Mouse (Mus musculus) urinary bladder, postnatal 36 days (tissue): ENCODE data around the gene a.

Experiments used
- DNase-seq, 2 experiments: peaks; one replicate each; pipeline ENCODE4 v3.0.0; 2022; ENCODE audit warnings: low spot score in 2 of 2, mixed read lengths in 1 of 2

a gene

DNA sequence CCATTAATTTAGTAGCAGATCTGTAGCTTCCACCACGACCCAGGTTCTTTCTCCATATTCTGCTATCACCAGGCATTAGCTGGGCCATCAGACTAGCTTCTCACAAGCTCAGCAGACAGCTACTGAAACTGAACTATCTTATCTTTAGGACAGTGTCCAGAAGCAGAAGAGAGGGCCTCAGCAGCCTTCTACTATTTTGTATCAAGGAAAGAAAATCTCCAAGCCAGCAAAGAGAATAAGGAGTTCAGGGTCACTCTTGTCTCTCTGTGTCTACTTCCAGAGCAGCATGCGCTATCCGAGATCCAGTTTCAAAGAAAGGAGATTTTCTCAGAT, 300.5 kb downstream of the a start:
- no peak for DNase-seq

DNA sequence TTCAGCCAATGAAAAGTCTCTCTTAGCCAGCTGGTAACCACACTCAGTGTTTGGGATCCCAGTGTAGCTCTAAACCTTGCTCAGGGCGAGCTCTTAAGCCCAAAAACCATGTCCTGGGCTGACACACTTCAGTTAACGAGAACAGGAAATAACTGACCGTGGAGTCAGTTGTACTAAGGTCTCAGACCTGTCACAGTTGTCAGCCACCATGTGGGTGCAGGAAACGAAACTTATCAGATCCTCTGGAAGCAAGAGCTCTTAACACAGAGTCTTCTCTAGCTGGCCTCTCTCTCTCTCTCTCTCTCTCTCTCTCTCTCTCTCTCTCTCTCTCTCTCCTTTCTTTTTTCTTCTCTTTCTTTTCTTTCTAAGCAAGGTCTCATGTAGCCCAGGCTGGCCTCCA, 302.2 kb downstream of the a start:
- DNase-seq = no peak

DNA sequence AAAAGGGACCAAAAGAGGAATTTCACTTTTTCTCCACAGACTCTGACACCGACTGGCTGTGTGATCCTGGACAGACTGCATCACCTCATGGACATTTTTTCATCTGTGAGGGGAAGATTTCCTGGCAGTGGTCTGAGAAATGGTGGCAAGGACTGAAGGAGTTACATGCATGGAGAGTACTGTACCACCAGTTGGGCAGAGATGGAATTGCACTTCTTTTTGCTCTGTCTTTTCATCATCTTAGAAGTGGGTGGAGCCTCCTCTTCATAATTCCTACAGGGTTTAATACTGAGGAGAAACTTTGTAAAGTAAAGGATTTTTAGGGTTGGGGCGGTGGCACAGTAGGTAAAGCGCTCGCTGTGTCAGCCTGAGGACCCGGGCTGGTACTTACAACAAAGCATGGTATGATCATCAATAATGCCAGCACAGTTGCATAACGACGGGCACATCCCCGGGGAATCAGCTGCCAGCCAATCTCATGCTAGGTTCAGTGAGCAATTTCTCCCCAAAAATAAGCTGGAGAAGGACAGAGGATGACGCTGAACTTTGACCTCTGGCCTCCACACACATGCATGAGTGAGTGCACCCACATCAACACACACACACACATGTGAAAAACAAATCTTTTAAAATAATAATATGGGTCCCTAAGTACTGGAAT, 307.6 kb downstream of the a start:
- peak in 1 of 2 experiments; percentile 9 for DNase-seq

GRCm38 (mm10) chr2:155099421-155099820, 308.2 kb downstream of the a start:
- no peak for DNase-seq

- no peak for DNase-seq
These were observed 309.0 kb downstream of the a start for GRCm38 (mm10) chr2:155099994-155100795.
